Mouse (Mus musculus) stomach, embryonic 16.5 days (tissue): ENCODE data around the gene Patz1. TPM values are rescaled to one million over a fixed set of nuclear protein-coding genes. Genes with fewer than 3 reads are reported as not detected.

ENCODE experiments used
- ATAC-seq: fragments of 200-750 bp; cut with Nextera tagmentation; 2 replicates; pipeline ENCODE4 v1.8.0; 2017; ENCODE audit warnings: moderate number of reproducible peaks, moderate TSS enrichment; ENCODE audit not compliant: insufficient read depth, low FRiP score
- H3K27ac ChIP-seq: fragments of 300-500 bp; sonication (generic); 2 replicates; pipeline ENCODE4 v1.5.1; 2014; ENCODE audit warnings: low read length
- H3K27me3 ChIP-seq: fragments of 300-500 bp; sonication (generic); 2 replicates; pipeline ENCODE4 v1.6.1; 2014; ENCODE audit warnings: low read length, control low read depth, mixed read lengths; ENCODE audit not compliant: control insufficient read depth, insufficient read depth
- H3K36me3 ChIP-seq: fragments of 300-500 bp; sonication (generic); 2 replicates; pipeline ENCODE4 v1.6.1; 2014; ENCODE audit warnings: low read length; ENCODE audit not compliant: control insufficient read depth, insufficient read depth
- H3K4me1 ChIP-seq: fragments of 300-500 bp; sonication (generic); 2 replicates; pipeline ENCODE4 v1.6.1; 2014; ENCODE audit warnings: low read length, control low read depth, mixed read lengths; ENCODE audit not compliant: control insufficient read depth, insufficient read depth
- H3K4me2 ChIP-seq: fragments of 300-500 bp; sonication (generic); 2 replicates; pipeline ENCODE4 v1.6.1; 2014; ENCODE audit warnings: low read depth, low read length, mixed read lengths
- H3K4me3 ChIP-seq: fragments of 300-500 bp; sonication (generic); replicated peaks from 2 replicates; pipeline ENCODE4 v1.5.1; 2014; ENCODE audit warnings: mild to moderate bottlenecking, low read length
- H3K9ac ChIP-seq: fragments of 300-500 bp; sonication (generic); 2 replicates; pipeline ENCODE4 v1.6.1; 2014; ENCODE audit warnings: low read length
- H3K9me3 ChIP-seq: fragments of 300-500 bp; sonication (generic); replicated peaks from 2 replicates; pipeline ENCODE4 v1.6.1; 2016; ENCODE audit warnings: low read length, control low read depth; ENCODE audit not compliant: control insufficient read depth
- WGBS: fragments of 180-500 bp; shearing (Covaris S2); extraction: QIAGEN DNeasy Blood & Tissue Kit; methylation state at CpG from one replicate; pipeline ENCODE4 v1.1.7; 2014; 5-methylcytosine and 5-hydroxymethylcytosine counted together
- polyA plus RNA-seq: library from polyadenylated mRNA; unstranded; fragments of >200 nt; fragmentation: Nextera tagmentation; extraction: Ambion mirVana; gene quantifications from 2 replicates; pipeline ENCODE4 v1.2.1, GENCODE M21; 2015

The Patz1 gene
- polyA plus RNA-seq, 1 experiment from 2014 or later: 26.1 TPM

DNA sequence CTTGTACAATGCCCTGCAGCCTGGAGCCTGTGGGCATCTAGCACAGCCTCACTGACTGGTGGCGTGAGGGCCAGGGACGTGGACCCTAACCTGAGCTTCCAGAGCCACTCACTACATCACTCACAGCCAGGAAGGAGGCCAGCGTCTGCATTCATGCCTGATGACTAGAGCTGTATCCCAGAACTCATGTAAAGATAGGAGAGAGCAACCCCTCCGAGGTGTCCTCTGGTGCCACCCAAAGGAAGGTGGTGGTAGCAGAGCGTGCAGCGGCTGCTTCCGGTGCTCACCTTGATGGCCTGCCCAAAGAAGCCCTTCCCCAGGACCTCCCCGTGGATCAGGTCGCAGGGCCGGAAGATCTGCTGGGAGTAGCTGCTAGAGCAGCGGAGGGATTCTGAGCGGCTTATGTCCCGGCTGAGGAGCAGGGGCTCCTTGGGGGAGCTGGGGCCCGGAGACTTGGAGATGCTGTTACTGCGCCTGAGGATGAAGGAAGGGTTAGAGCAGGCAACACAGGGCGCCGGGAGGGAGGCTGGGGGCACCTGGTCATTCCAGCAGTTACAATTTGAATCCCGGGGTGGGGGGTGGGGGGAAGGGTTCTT lies 64.4 kb downstream of the Patz1 start:
- no peak for ATAC-seq
- Histone ChIP-seq H3K4me2 (no peak overlapping the region), H3K27me3 (no peaks in the 10 kb centered on the region), H3K4me1 (peaks cover 13% of the 10 kb centered on the region), H3K27ac (no peak overlapping the region), H3K9me3 (no peaks in the 10 kb centered on the region), H3K4me3 (no peak overlapping the region), H3K36me3 (peaks cover 47% of the 10 kb centered on the region), H3K9ac (no peak overlapping the region)
- WGBS: 61% methylated on average over 18 of the region's 18 CpGs

Other genes with a start within 250 kb of the Patz1 start
- 14.6 and 15.3 TPM in 2 replicates for gene Sfi1, start 95.4 kb upstream of the Patz1 start, polyA plus RNA-seq
- 38.4 and 38.9 TPM in 2 replicates for gene Eif4enif1, start 86.5 kb upstream of the Patz1 start, polyA plus RNA-seq
- gene Drg1, start 22.5 kb upstream of the Patz1 start, polyA plus RNA-seq: 193 and 213 TPM in 2 replicates
- 9.4 and 11.8 TPM in 2 replicates for gene Pik3ip1, start 41.5 kb downstream of the Patz1 start, polyA plus RNA-seq
- 92.6 and 109 TPM in 2 replicates for gene Limk2, start 120.3 kb downstream of the Patz1 start, polyA plus RNA-seq
- gene Rnf185, start 163.5 kb downstream of the Patz1 start, polyA plus RNA-seq: 30.7 and 31.4 TPM in 2 replicates
- gene Pla2g3, start 199.4 kb downstream of the Patz1 start, polyA plus RNA-seq: 1.8 and 4.5 TPM in 2 replicates
- gene Inpp5j, start 215.9 kb downstream of the Patz1 start, polyA plus RNA-seq: 3.4 and 3.5 TPM in 2 replicates
- gene Selenom, start 225.8 kb downstream of the Patz1 start, polyA plus RNA-seq: 169 and 176 TPM in 2 replicates